Mouse (Mus musculus): ENCODE measurements around the gene Arhgap10. TPM values are rescaled to one million over a fixed set of nuclear protein-coding genes. Genes with fewer than 3 reads are reported as not detected.

Arhgap10 gene
- polyA plus RNA-seq, 1 experiment, result 39.0 TPM

DNA sequence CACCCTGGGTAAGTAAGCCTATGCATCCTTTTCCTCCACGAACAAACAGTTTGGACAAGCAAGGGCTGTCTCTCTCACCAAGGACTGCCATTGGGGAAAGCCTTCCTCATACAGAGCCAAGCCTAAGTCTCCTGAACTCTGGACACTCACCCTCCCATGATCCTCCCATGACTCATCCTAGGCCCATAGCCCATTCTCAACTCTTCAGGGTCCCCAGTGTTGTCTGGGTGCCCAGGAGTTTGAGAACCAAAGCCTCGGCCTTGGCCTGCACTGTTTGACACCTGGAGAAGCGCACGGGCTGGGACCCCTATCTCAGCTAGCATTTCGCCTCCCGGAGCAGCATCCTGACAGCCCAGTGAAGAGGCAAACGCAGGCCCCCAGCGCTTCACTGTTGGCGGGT is 63.9 kb downstream of the Arhgap10 start:
- Histone ChIP-seq H3K4me3 (ENCODE audit: insufficient read depth, low read length) (no peak overlapping the region), H3K27ac (ENCODE audit: insufficient read depth, low read depth, low read length) (no peak overlapping the region), H3K4me1 (ENCODE audit: control insufficient read depth, insufficient read depth, low read length) (peaks cover 45% of the 10 kb centered on the region)
- no peak for TF ChIP-seq CTCF (IDR thresholded peaks at IDR 0.05; ENCODE audit: low read depth, low read length)
- TF ChIP-seq POLR2A (IDR thresholded peaks at IDR 0.05; ENCODE audit: borderline replicate concordance, low read depth, low read length), result no peak

DNA sequence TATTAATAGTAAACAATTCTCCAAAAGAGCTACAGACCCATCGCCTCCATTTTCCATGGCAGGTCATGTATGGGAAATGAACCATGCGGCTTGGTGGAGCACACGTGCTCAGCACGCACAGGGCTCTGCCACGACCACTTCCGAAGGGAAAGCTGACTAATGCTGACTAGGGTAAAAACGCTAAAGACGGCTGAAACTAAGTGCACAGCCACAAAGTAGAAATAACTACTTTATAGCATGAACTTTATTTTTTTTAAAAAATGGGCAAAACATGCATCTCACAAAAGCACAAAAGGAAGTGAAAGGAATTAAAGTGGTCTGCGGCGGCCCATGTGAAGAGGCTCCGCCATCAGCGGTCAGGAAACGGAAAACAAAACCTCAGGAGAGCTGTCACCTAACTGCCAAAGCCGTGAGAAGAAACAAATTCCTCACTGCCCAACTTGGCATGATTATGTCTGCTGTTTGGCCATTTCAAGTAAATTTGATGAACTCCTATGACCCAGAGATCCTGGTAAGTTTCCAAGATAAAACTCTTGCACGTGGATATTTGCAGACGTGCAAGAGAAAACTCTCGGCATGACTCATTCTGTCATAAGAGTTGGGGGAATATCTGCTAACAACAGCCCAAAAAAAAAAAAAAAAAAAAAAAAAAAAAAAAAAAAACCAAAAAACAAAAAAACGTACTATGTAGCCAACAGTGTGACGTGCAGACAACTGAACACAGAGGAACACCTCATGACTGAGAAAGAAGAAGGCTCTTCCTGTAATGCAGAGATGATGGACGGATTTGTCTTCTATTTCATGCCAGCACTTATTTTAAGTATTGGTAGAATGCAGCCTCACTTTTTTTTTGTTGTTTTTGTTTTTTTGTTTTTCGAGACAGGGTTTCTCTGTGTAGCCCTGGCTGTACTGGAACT is 66.0 kb downstream of the Arhgap10 start:
- Histone ChIP-seq H3K4me1 (ENCODE audit: control insufficient read depth, insufficient read depth, low read length) (peaks cover 51% of the 10 kb centered on the region), H3K27ac (ENCODE audit: insufficient read depth, low read depth, low read length) (peak overlapping the region; percentile 99), H3K4me3 (ENCODE audit: insufficient read depth, low read length) (peak overlapping the region; percentile 54)

DNA sequence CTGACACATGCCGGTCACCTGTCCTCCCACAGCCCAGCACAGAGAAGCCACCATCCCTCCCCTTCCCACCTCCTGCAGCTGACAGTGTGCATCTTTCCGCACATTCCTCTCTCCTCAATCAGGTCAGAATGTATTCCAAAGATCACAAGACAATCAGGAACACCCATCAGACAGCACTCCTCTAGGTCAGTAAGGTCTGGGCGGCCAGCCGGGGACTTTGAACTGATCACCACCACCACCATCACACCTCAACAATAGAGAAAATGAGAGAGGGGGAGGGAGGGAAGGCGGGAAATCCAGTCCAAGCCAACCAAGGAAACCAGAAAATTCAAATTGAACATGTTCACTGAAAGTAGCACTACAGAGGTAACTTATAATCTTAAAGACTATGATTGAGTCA is 66.7 kb downstream of the Arhgap10 start:
- TF ChIP-seq CTCF (IDR thresholded peaks at IDR 0.05; ENCODE audit: low read depth, low read length), result no peak
- no peak for TF ChIP-seq POLR2A (IDR thresholded peaks at IDR 0.05; ENCODE audit: borderline replicate concordance, low read depth, low read length)
- Histone ChIP-seq H3K27ac (ENCODE audit: insufficient read depth, low read depth, low read length) (peak overlapping the region; percentile 99), H3K4me1 (ENCODE audit: control insufficient read depth, insufficient read depth, low read length) (peaks cover 55% of the 10 kb centered on the region), H3K4me3 (ENCODE audit: insufficient read depth, low read length) (no peak overlapping the region; the same call in 1 of the 2 replicates)

More for the DNA sequence above, 66.0 kb downstream of the Arhgap10 start:
- no peak for TF ChIP-seq POLR2A (IDR thresholded peaks at IDR 0.05; ENCODE audit: borderline replicate concordance, low read depth, low read length)

DNA sequence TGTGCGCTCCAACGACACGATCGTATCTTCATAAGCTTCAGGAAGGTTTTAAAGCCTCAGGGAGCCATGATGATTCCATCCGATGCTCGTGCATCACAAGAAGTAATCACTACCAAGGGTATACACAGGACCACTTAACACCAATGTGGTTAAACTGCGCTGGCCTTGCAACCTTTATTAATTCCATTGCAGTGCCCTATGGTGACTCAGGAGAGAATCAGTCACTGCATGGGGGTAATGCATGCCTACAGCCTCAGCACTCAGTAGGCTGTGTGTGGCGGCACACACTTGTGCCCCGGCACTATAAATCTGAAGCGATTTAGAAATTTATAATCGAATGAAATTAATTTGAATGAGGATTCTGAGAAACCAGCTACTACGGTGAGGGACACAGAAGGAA is 71.5 kb downstream of the Arhgap10 start:
- TF ChIP-seq POLR2A (IDR thresholded peaks at IDR 0.05; ENCODE audit: borderline replicate concordance, low read depth, low read length) (no peak), CTCF (IDR thresholded peaks at IDR 0.05; ENCODE audit: low read depth, low read length) (no peak)
- Histone ChIP-seq H3K4me3 (ENCODE audit: insufficient read depth, low read length) (no peak overlapping the region), H3K27ac (ENCODE audit: insufficient read depth, low read depth, low read length) (peak overlapping the region; percentile 8; the same call in 1 of the 2 replicates), H3K4me1 (ENCODE audit: control insufficient read depth, insufficient read depth, low read length) (peaks cover 64% of the 10 kb centered on the region)

DNA sequence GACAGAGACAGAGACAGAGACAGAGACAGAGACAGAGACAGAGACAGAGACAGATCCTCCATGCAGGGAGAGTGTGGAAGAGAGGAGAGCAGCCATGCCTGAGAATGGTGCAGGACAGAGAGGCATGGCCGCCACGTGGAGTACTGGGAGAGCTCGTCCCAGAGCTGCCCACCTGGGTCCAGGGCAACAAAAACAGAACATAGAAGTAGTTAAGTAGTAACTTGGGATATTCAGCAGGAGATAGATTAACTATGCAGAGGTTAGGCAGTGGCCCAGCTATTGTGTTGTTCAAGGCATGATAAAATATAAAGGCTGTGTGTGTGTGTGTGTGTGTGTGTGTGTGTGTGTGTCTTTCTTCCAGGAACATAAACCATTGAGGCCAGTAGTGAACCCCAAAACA is 72.1 kb downstream of the Arhgap10 start:
- Histone ChIP-seq H3K4me3 (ENCODE audit: insufficient read depth, low read length) (no peak overlapping the region), H3K27ac (ENCODE audit: insufficient read depth, low read depth, low read length) (peak overlapping the region; percentile 52), H3K4me1 (ENCODE audit: control insufficient read depth, insufficient read depth, low read length) (peaks cover 64% of the 10 kb centered on the region)
- TF ChIP-seq POLR2A (IDR thresholded peaks at IDR 0.05; ENCODE audit: borderline replicate concordance, low read depth, low read length) (no peak), CTCF (IDR thresholded peaks at IDR 0.05; ENCODE audit: low read depth, low read length) (no peak)

DNA sequence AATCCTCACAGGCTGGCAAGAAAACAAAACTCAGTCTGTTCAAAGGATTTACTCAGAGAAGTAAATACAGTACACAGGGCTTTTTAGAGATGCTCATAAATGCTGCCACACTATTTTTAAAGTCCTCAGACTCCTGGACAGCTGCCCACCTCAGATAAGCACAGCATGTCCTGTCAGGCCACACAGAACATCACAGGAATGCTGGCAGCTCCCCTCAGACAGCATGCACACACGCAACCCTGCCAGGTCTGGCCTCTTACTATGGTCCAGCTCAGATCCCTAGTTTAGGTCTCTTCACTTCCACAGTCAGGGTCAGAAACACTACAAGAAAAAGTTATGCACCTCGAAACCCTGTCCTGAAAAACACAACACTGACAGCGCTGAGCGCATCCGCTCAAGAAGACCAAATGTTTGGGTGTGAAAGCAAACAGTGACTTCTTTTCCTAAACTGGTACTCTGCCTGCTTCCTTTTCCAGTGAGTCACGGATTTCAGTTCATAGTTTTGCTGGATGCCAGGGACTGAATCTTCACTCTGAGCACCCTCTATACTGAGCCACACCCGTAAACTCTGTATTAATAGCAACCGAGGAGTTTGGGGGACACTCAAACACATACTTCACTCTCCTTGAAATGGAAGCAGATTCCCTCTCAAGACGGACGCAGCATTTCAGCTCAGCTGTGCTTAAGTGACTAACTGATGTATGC is 73.4 kb downstream of the Arhgap10 start:
- Histone ChIP-seq H3K4me1 (ENCODE audit: control insufficient read depth, insufficient read depth, low read length) (peaks cover 62% of the 10 kb centered on the region), H3K27ac (ENCODE audit: insufficient read depth, low read depth, low read length) (peak overlapping the region; percentile 85), H3K4me3 (ENCODE audit: insufficient read depth, low read length) (peak overlapping the region; percentile 39)
- TF ChIP-seq POLR2A (IDR thresholded peaks at IDR 0.05; ENCODE audit: borderline replicate concordance, low read depth, low read length) (no peak), CTCF (IDR thresholded peaks at IDR 0.05; ENCODE audit: low read depth, low read length) (no peak)

DNA sequence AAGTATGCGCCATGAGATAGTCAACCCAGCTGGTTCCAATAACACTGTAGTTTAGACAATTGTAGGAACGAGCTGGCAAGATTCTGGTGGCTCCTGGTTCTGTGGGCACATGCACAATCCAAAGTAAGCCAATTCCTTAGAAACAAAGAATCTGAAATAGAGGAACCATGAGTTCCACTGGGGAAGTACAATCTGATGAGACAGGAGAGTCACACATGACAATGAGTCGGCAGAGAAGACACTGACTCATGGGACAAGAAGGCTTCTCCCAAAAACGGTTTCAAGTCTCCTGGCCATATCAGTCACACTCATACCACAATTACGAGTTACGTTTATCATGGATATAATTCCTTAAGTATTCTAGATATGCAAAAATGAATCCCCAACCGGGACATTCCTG is 75.3 kb downstream of the Arhgap10 start:
- peak overlapping the region; percentile 99 for H3K27ac ChIP-seq (ENCODE audit: insufficient read depth, low read depth, low read length)
- no peak for TF ChIP-seq CTCF (IDR thresholded peaks at IDR 0.05; ENCODE audit: low read depth, low read length)
- TF ChIP-seq POLR2A (IDR thresholded peaks at IDR 0.05; ENCODE audit: borderline replicate concordance, low read depth, low read length), result no peak
- peaks cover 73% of the 10 kb centered on the region for H3K4me1 ChIP-seq (ENCODE audit: control insufficient read depth, insufficient read depth, low read length)
- H3K4me3 ChIP-seq (ENCODE audit: insufficient read depth, low read length), result peak overlapping the region; percentile 7; the same call in 1 of the 2 replicates

DNA sequence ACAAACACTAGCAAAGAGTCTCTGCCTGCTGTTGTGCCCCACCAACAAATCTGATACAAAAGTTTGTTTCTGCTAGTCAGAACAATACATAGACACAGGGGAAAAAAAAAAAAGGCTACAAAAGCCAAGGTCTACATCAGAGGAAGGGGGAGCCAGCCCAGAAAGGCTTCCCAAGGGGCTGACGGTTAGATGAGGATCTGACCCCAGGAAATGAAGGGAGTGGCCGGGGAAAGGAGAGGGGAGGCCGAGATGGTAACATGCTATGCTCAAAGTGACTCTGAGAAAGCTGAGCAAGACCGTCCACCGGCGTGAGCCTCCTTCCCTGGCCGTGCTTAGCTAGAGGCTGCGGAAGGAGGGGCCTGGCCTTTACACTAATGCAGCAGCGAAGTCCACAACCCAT is 76.8 kb downstream of the Arhgap10 start:
- H3K27ac ChIP-seq (ENCODE audit: insufficient read depth, low read depth, low read length), result peak overlapping the region; percentile 70
- no peak overlapping the region for H3K4me3 ChIP-seq (ENCODE audit: insufficient read depth, low read length)
- no peak for TF ChIP-seq POLR2A (IDR thresholded peaks at IDR 0.05; ENCODE audit: borderline replicate concordance, low read depth, low read length)
- no peak for TF ChIP-seq CTCF (IDR thresholded peaks at IDR 0.05; ENCODE audit: low read depth, low read length)
- peaks cover 72% of the 10 kb centered on the region for H3K4me1 ChIP-seq (ENCODE audit: control insufficient read depth, insufficient read depth, low read length)

DNA sequence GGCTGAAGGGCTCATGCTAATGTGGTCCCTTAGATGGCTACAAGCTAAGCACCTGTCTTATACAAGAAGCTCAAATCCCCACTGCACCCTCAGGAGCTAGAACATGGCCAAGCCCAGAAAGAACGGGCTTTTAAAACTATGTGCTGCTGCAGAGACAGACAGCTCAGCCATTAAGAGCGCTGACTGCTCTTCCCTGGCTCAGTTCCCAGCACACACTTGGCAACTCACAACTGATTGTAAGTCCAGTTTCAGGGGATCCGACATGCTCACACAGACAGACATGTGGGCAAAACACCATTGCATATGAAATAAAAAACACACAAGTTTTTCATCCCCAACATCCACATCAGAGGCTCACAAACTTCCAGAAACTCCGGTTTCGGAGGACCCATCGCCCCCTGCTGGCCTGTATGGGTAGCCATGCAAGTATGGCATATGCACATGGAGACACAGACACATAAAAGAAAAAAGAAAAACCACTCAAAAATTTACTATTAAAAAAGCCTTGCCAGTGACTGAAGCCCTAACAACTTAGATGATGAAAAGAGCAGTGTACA is 77.4 kb downstream of the Arhgap10 start:
- peaks cover 73% of the 10 kb centered on the region for H3K4me1 ChIP-seq (ENCODE audit: control insufficient read depth, insufficient read depth, low read length)
- no peak overlapping the region for H3K4me3 ChIP-seq (ENCODE audit: insufficient read depth, low read length)
- H3K27ac ChIP-seq (ENCODE audit: insufficient read depth, low read depth, low read length), result peak overlapping the region; percentile 70
- peak; percentile 59; the same call in 1 of the 2 replicates for TF ChIP-seq CTCF (IDR thresholded peaks at IDR 0.05; ENCODE audit: low read depth, low read length)
- TF ChIP-seq POLR2A (IDR thresholded peaks at IDR 0.05; ENCODE audit: borderline replicate concordance, low read depth, low read length), result no peak
